Mouse (Mus musculus) stomach, postnatal 0 days (tissue): Measurements from ENCODE around the gene Gm11011.

Experiments used
- CTCF ChIP-seq: IDR thresholded peaks from 2 replicates; pipeline ENCODE4 v1.5.1; 2016; ENCODE audit warnings: antibody characterized with exemption, low read depth, mild to moderate bottlenecking, moderate library complexity
- EP300 ChIP-seq: optimal IDR thresholded peaks from 2 replicates; pipeline ENCODE3; 2016; ENCODE audit warnings: antibody characterized with exemption

DNA sequence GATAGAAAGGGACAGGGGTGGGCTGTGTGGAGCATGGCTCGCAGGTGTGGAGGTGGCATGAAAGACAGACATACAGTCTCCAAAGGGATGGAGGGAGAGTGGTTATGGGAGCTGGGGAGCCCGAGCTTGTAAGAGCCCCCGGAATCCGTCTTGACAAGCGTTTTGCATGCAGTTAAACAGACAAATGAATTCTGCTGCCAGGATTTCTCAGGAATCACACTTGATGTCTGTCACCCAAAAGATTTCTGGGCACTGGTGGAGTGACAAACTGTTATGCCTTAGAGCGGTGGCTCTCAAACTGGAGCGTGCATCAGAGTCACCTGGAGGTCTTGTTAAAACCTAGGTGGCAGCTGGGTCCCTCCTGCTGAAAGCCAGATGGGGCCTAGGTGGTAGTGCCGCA is 10.4 kb upstream of the Gm11011 start:
- TF ChIP-seq CTCF (no peak), EP300 (no peak)
